Mouse (Mus musculus) layer of hippocampus, postnatal 14 days (tissue): ENCODE results near the gene Pde4dip. TPM values are rescaled to one million over a fixed set of nuclear protein-coding genes. Genes with fewer than 3 reads are reported as not detected.

Experiments
- DNase-seq, 2 experiments: peaks; one replicate each; pipeline ENCODE4 v3.0.0; 2021 to 2022; ENCODE audit warnings: low spot score in 2 of 2, mixed read lengths in 1 of 2
- total RNA-seq, 2 experiments: library from RNA; stranded (reverse); gene quantifications; 2 replicates each; pipeline ENCODE4 v1.2.3; 2021

Pde4dip gene
- total RNA-seq, 2 experiments from 2014 or later, result 214 to 250 TPM

DNA sequence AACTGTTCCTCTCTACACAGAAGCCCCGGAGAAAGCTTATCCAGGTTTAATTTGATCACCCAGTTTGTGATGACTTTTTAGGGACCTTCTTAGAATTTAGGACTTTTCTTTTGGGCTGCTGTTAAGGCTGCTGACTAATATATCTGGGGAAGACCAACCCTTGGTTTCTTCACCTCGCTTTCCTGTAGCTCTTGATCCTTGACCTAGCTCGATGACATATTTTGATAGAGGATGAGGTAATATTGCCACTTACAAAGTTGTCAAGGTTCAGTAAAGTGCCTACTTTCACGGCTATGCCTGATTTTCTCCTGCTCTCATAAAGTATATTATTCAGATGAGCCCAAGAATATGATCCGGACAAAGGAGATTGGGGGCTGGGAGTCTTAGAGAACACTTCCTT lies 13.1 kb upstream of the Pde4dip start:
- no peak for DNase-seq

DNA sequence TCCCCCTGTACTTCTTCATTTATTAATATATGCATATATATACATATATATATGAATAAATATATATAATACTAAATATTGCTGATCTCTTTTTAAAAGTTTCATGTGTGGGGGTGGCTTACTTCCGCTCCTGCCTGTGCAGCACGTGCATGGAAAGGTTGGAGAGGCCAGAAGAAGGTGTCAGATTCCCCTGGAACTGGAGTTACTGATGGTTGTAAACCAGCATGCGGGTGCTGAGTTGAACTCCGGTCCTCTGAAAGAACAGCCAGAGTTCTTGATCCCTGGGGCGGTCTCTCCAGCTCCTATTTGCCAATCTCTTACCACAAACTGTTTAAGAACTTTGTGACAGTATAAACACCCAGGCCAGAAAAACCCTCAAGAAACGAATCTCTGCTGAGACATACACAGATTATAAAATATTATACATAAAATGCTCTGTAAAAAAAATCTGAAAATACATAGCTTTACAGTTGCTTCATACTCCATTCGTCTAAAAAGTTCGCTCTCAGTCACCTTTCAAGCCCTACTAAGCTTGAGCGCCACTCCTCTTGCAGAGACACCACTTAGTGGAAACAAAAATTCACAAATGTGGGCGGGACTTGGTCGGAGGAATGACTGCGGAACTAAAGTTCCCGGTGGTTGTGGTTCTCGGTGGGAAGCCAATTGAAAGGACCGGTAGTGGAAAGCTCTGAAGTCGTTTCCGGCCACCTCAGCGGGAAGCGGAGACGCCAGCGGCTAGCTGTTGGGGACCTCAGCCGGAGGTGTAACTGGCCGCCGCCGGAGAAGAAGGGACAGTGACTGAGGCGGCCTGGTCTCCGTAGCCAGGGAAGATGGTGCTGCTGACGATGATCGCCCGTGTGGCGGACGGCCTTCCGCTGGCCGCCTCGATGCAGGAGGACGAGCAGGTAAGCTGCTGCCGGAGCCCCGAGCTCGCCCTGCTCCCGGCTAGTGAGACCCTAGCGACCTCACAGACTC lies 12.3 kb upstream of the Pde4dip start, which contains the start of gene Sec22b:
Gene Sec22b (plus strand): TSS at position 675 of the 975 bp plus-strand sequence.
- DNase-seq, result peak; percentile 88 to 92

DNA sequence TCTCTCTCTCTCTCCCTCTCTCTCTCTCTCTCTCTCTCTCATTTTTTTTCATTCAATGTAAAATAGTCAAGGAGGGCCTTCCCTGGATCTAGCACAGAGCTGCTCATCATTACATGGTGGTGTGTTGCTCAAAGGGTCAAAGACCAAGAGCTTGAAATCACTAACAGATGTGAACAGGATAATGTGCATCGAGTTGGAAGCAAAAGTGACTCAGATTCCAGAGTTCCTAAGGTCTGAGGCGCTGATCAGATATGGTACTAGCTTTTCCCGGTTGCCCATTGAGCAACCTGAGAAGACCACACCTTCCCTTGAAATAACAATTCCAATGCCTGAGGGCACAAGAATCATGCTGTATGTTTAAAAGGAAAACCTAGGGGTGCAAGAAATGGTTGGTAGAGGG lies 9.9 kb upstream of the Pde4dip start:
- DNase-seq, result no peak

DNA sequence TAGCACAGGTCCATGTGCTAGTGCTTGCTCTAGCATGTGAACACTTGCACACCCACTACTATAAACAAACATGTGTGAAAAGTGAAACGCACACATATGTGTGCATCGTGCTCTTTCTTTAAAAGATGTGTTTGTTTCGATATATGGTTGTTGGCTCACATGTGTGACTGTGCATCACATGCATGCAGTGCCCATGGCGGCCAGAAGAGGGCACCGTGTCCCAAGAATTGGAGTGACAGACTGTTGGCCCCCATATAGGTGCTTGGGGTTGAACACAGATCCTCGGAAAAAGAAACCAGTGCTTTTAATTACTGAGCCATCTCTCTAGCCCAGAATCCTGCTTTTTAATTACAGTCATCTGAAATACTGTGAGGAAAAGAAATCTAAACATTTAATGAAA lies 6.2 kb upstream of the Pde4dip start:
- DNase-seq, result no peak

DNA sequence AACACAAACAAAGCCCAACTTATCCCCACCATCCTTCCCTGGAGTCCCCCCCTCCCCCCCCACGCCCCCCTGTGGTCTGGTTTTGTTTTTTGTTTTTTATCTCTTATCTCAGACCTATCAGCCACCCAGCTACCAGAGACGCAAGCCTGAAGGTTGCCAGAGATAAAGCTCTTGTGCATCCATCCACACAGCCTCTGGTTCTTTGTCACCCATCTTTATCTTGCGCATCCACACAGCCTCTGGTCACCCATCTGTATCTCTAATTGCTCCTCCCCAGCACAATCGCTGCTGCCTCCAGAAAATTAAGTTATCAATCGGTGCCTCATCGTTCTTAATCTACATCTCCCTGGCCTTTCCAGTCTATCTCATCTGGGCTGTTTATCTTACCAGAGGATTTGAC lies 1.7 kb upstream of the Pde4dip start:
- no peak for DNase-seq

DNA sequence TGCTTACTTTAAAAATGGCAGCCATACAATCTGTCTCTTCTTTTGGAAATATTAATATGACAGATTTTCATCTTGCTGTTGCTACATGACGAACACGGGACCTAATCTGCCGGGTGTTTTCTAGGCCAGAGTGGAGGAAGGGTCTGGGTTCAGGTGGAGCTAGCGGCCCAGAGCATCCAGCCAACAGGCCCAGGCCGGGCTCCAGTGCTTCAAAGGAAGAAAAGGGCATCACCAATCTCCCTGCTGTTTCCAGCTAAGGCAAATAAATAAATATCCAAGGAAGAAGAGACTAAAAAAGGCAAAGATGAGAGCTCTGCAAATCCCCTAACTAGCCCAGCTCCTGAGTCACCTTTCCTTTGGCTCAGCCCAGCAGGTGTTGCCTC lies 731 bp downstream of the Pde4dip start:
- DNase-seq, result peak; percentile 33 to 47

DNA sequence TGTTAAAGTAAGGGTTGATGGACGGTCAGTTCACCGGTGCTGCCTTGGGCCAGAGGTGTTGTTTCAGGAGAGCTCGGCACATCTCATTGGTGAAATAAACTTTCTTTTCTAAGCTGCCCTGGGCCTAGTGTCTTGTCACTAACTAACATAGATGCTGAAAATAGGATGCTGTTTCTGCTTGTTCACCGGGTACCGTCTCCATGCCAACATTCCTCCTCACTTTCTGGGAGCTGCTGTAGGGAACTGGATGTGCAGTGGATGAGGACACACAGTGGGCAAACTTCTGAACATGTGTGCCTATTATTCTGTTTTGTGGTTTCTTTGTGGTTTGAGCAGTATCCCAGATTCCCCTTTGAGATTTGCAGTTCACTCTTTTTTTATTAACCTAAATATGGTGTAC lies 6.9 kb downstream of the Pde4dip start:
- peak in 1 of 2 experiments; percentile 46 for DNase-seq

DNA sequence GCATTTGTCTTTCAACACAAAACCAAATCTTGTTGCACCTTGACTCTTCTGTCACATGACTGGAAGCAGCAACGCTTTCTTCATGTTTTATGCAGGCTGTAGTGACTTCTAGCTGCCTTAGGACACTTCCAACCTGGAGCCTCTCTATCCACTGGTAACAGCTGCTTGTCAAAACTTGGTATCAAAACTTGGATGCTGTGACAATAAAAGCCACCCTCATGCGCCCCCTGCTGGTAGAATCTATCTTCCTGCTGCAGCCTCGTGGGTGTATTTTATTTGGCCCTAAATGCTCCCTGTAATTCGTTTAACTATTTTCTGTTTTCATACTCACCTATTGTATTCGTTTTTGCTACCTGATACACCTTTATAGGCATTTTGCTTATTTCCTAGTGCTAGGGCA lies 9.3 kb downstream of the Pde4dip start:
- peak; percentile 71 to 76 for DNase-seq

DNA sequence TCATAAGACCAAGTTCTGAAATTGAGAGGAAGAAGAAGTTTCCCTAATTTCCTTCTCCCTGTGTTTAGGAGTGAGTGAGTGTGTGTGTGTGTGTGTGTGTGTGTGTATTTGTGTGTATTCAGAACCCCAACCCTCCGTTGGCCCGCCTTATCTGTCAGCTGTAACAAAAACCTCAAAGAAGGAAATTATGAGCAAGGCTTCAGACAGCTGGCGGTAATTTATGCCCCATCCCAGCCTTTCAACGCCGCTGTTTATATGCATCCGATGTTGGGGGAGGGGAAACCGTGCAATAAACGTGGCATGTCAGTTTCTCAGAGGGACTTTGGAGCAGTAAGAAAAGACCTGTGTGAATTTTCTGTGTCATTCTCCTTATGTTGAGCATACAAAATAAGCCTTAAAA lies 12.2 kb downstream of the Pde4dip start:
- DNase-seq, result no peak

DNA sequence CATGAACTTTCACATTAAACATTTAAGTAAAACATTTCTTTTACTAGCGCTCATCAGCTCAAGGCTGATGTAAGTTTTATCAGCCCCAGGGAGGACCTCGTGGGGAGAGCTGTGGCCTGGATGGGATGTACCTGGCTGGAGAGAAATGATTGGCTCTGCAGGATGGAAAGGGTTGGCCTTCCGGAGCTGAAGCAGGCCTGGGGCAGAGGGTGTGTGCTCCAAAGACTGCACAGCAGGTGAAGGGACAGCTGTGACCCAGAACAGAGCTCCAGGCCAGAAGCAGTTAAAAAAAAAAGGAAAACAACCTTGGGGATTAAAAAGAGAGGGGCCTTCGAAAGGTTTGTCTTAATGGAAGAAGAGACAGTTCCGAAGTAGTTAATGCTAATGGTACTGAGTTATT lies 13.7 kb downstream of the Pde4dip start:
- DNase-seq, result no peak

DNA sequence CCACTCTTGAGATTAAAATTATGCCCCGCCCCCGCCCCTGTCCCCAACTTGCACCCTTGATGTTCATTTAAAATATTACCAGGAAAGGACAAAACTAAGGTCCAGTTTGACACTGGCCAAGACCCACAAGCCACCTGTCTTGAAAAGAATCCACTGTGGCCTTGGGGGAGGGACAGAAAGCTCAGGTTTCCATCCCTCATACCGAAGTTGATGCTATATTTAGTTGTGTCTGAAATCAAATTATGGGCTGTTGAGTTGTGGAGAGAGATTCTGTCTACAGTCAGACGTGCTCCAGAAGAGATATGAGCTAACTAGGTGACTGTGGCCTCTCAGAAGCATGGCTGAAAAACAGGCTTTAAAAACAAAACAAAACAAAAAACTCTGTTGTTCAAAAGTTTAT lies 18.8 kb downstream of the Pde4dip start:
- DNase-seq, result no peak

DNA sequence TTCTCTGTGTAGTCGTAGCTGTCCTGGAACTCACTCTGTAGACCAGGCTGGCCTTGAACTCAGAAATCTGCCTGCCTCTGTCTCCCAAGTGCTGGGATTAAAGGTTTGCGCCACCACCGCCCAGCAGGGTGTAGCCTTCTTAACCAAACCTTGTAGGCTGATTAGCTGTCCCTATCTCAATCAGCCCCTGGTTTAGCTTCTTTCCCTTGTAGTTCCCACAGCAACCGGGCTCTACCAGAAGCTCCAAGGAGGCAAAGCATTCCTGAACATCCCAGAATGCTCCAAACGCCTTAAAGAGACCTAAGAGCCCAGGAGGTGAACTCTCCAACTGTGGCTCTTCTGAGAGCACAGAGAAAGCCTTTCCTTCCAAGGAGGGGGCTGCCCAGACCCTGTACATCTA lies 19.8 kb downstream of the Pde4dip start:
- no peak for DNase-seq

DNA sequence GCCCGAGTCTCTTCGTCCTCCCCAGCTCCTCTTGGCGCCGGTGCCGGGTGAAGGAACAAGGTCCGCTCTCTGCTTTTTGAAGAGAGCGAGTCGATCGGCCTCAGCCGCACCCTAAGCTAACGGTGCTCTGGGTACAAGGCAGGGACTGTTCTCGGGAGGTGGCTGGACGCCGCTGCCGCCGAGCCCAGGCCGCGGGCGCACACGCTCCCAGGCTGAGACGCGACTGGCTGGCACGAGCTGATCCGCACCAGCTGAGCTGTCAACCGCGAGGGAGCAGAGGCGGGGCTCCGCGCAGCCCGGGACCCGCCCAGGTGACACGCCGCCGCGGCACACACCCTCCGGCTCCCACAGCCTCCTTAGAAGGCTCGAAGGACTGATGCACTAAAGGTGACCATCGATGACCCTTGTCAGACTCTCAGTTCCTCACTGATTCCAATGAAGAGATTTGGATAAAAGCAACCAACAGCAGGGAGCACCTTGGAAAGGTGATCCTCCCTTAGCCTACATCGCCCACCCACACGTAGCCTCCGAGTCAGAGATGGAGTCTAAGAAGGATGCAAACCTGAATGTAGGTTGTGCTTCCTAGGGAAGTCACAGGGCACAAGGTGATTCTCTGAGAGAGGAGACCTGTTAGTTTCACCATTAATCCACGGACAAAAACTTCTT lies 20.4 kb downstream of the Pde4dip start:
- peak; percentile 56 to 67 for DNase-seq

DNA sequence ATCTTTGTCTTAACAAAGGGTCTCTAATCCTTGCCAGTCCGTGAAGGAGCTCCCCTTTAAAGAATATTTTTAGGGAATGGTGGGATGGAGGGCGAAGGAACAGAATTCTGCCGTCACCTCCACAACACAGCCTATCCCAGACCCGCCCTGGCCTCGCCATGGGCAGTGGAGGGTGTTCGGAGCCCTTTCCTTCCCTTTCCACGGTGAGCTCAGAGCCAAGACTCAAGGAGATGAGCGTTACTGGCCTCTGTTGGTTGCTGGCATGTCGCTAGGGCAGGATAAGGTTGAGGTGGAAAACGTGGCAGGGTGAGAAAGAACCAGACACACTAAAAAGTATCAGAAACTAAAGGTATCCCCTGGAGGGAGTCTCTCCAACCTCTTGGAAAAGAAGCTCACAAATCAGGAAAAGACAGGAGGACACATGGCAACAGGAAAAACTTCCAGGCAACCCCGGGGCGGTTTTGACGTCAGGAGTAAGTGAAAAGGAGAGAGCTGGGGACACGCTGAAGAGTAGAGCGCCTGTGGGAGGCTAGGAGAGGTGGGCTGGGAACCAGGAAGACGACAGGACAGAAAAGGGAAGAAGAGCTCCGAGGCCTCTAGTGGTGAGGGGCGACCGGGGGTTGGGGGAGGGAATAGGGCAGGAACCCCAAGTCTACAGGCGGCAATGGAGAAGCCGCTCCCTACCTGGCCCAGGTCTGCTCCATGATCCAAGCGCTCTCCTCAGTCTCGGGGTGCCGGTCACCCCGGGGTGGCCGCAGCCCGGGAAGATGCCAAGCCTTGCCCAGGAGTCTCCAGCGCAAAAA lies 21.1 kb downstream of the Pde4dip start:
- DNase-seq, result no peak

DNA sequence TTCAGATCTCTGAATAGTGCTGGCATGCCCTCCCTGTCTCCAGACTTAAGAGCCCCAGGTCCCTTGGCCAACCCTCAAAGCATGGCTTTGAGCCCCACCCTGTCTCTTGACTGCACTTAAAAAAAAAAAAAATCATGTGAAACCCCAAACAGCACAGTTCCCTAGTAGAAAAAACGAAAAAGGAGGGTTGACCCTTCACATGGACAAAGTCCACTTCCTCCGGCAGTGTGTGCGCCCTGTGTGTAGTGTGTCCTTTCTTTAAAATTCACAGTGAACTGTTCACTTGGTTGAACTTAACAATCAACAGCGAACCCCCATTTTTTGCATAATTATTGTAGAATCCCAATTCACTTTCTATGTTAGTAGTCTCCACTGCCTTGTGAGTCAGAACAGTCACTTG lies 21.8 kb downstream of the Pde4dip start:
- DNase-seq, result no peak

DNA sequence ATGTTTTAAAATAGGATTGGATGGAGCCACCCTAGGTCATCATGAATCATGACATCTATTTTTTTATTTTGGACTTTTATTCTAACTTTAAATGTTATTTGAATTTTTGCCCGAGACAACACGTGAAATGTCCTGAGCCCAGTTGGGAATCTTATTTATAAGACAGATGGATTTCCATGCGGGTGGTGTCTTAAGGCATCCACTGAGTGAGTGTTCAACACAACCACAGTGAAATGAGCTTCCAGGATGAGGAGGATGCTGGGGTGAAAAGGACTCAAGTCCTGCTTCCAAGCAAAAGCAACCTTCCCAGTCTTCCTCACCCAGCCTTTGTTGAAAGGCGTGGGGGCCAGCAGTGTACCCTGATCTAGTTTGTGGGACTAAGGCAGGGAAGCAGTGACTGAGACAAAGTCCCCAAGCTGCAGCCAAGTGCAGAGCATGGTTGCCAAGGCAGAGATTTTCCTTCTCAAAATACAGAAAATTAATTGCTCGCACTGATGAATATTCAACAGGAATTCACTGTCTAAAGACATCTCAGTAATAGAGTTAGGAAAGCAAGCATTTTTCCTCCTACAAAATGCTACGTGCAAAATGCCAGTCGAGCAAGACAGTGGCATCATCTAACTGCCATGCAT lies 27.6 kb downstream of the Pde4dip start:
- peak in 1 of 2 experiments; percentile 31 for DNase-seq

DNA sequence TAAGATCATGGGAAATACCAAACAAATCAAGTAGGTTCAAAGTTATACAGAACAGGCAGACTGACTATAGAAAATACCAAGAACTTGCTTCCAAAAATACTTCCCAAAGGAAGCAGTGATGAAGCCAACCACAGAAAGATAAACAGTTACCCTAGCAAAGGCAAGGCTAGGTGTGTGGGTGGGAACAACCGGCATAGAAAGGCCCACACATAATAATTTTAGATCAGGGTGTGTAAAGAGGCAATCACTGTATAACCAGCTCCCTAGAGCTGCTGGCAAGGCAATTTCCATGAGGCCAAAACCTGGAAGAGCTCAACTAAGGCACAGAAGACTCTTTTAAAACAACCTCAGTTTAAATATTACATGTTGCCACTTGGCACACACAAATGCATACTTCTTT lies 29.1 kb downstream of the Pde4dip start:
- DNase-seq, result peak in 1 of 2 experiments; percentile 41

DNA sequence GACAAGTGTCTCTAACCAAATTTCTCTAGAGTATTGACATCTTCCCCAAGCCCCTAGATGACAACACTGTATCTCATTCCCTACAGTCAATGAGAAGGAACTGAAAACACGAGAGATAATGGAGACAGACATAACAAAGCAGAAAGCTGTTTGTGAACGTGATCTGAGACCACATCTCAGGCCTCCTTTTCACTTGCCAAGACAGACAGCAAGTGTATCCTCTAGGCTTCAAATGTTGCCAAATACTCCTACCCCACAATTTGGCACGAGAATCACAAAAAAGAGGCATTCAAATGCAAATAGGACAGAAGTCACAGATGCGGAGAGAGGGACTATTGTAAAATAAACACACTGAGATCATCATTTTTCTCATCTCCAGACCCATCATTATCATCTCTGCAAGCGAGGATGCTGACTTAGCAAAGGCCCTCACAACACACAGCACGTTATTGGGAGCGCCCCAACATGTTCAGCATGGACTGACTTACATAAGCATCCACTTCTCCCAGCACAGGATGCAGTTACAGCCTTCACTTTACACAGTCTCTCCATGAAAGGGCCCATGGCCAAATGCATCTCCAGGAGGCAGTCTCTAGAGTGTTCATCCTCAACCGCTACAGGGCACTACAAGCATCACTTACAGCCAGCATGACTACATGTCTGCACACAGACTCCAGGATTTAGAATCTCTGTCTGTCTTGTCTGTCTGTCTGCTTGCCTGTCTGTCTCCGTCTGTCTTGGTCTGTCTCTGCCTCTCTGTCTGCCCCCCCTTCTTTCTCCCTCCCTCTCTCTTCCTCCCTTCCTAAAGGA lies 33.7 kb downstream of the Pde4dip start:
- DNase-seq, result peak in 1 of 2 experiments; percentile 36

DNA sequence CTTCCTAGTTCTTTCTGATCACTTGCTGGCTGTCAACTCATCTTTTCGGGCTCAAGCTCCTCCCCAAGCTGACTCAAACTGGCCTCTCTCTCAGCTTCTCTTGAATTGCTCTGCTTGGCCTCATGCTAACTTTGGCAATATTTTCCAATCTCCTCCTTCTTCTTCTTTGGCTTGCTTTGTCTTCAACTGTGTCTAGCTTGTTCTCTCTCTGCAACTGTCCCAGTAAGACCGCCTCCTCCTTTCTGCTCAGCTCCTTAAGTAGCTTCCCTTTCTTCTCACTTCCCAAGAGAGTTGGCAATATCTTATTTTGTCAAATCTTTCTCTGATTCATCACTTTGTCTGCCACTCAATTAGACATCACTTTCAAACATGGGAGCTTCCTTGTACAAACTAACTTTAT lies 36.7 kb downstream of the Pde4dip start:
- no peak for DNase-seq

DNA sequence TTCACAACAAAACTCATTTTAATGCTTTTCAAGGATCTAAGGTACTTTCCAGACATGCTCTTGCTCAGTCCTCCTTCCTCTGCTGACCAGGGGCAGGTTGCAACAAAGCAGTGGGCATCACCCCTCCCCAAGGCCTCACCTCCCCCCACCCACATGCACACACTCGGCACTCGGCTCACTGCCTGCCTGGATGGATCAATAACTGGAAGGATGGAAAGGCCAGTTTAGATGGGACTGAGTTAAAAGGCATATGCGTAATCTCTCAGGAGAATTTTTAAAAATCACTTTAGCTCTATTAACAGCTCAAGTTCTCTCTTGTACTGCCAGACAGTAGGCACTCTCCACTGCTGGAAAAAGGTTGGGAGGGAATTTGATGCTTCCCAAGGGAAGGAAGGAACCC lies 40.9 kb downstream of the Pde4dip start:
- no peak for DNase-seq
